Mouse (Mus musculus) embryonic facial prominence, embryonic 13.5 days (tissue): ENCODE results near the gene Pla2g3. TPM values are rescaled to one million over a fixed set of nuclear protein-coding genes. Genes with fewer than 3 reads are reported as not detected.
A peak's percentile ranks its signal among the peaks of the same experiment; 100 is the strongest.

Experiments used
- ATAC-seq: fragments of 200-750 bp; cut with Nextera tagmentation; 2 replicates; pipeline ENCODE4 v1.8.0; 2017; ENCODE audit warnings: low read depth; ENCODE audit not compliant: insufficient number of reproducible peaks, insufficient read depth, low FRiP score, low TSS enrichment
- H3K27ac ChIP-seq: fragments of 300-500 bp; sonication (generic); 2 replicates; pipeline ENCODE4 v1.5.1; 2015; ENCODE audit warnings: moderate library complexity, mild to moderate bottlenecking, inconsistent platforms
- H3K27me3 ChIP-seq: fragments of 300-500 bp; sonication (generic); 2 replicates; pipeline ENCODE4 v1.6.1; 2015; ENCODE audit warnings: mild to moderate bottlenecking, inconsistent platforms
- H3K36me3 ChIP-seq: fragments of 300-500 bp; sonication (generic); 2 replicates; pipeline ENCODE4 v1.6.1; 2015; ENCODE audit warnings: mild to moderate bottlenecking, inconsistent platforms
- H3K4me1 ChIP-seq: fragments of 300-500 bp; sonication (generic); 2 replicates; pipeline ENCODE4 v1.6.1; 2015; ENCODE audit warnings: inconsistent platforms
- H3K4me2 ChIP-seq: fragments of 300-500 bp; sonication (generic); 2 replicates; pipeline ENCODE4 v1.6.1; 2015; ENCODE audit warnings: moderate library complexity, mild to moderate bottlenecking, inconsistent platforms
- H3K4me3 ChIP-seq: fragments of 300-500 bp; sonication (generic); 2 replicates; pipeline ENCODE4 v1.5.1; 2015; ENCODE audit warnings: mild to moderate bottlenecking, inconsistent platforms
- H3K9ac ChIP-seq: fragments of 300-500 bp; sonication (generic); 2 replicates; pipeline ENCODE4 v1.6.1; 2015; ENCODE audit warnings: mild to moderate bottlenecking, inconsistent platforms
- H3K9me3 ChIP-seq: fragments of 300-500 bp; sonication (generic); 2 replicates; pipeline ENCODE4 v1.6.1; 2016; ENCODE audit warnings: inconsistent platforms
- WGBS: fragments of 180-500 bp; shearing (Covaris S2); methylation state at CpG from one replicate; pipeline ENCODE4 v1.1.7; 2015; ENCODE audit warnings: mixed read lengths; 5-methylcytosine and 5-hydroxymethylcytosine counted together
- polyA plus RNA-seq: library from polyadenylated mRNA; unstranded; fragments of >200 nt; fragmentation: Nextera tagmentation; extraction: Ambion mirVana; gene quantifications from 2 replicates; pipeline ENCODE4 v1.2.1, GENCODE M21; 2015

The Pla2g3 gene
- polyA plus RNA-seq, 1 experiment from 2014 or later, result 0.60 TPM

DNA sequence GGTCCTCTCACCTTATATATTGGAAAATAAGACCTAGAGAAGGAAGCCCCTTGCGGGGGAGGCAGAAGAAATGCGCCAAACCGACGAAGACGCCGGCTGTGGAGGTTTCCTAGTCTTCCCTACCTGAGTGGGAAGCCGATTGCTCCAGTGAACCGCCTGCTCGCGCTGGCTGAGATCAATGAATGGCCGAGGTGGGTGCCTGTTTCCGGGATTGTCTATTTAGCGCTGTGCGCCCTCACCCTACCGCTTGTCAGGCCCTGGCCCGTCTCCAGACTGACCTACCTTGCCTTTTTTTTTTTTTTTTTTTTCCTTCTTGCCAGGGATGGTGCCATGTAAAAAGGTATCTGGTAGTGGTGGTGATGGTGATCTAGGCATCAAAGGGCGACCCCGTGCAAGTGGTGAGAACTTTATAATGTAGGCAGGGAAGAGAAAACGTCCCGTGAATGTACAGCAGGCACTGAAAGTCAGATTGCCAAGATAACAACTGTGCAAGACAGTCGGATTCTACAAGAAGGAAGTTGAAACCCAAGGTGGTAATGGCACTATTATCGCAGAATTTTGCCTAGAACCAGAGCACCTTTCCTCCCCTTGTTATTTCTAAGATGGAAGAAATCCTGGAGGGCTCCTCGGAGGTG lies 52.5 kb downstream of the Pla2g3 start, which contains the start of gene Smtn:
TSS of gene Smtn (minus strand) at position 162 of the 635 bp plus-strand sequence.
- Histone ChIP-seq H3K36me3 (0 out of 2 replicates have a peak, but pooled peaks cover 4% of the 10 kb centered on the region), H3K4me1 (peaks cover 43% of the 10 kb centered on the region), H3K27me3 (no peaks in the 10 kb centered on the region), H3K4me2 (peak within 1 kb of the TSS; percentile 79), H3K4me3 (peak within 1 kb of the TSS; percentile 67), H3K9ac (peak within 1 kb of the TSS; percentile 82), H3K9me3 (no peaks in the 10 kb centered on the region), H3K27ac (no peak within 1 kb of the TSS)
- ATAC-seq, result no peak
- WGBS, result 95% methylated on average over 23 of the region's 23 CpGs

DNA sequence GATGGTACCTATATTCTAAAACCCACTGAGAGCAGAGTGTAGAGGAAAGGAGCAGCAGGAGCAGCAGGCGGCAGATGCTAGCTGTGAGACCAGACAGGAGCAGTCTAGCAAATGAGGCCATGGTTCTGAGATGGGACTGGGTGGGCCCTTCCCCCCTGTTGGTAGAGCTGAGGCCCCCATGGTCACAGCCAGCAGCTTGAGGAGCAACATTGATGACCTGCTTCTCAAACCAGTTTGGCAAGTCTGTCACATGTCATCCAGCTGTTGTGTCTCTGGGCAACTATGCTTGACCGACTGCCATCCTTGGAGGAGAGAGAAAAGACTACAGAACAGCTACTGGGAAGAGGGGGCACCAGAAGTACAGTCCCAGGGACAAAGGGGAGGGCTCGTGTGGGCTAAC lies 53.8 kb downstream of the Pla2g3 start:
- peaks cover 39% of the 10 kb centered on the region for H3K4me1 ChIP-seq
- no peak overlapping the region for H3K27ac ChIP-seq
- ATAC-seq, result no peak
- H3K36me3 ChIP-seq, result 0 out of 2 replicates have a peak, but pooled peaks cover 2% of the 10 kb centered on the region
- no peak overlapping the region for H3K4me3 ChIP-seq
- H3K4me2 ChIP-seq, result no peak overlapping the region
- H3K9ac ChIP-seq, result peak overlapping the region; percentile 22; the same call in 1 of the 2 replicates
- no peaks in the 10 kb centered on the region for H3K9me3 ChIP-seq
- H3K27me3 ChIP-seq, result no peaks in the 10 kb centered on the region
- WGBS, result 61% methylated on average over 3 of the region's 3 CpGs

DNA sequence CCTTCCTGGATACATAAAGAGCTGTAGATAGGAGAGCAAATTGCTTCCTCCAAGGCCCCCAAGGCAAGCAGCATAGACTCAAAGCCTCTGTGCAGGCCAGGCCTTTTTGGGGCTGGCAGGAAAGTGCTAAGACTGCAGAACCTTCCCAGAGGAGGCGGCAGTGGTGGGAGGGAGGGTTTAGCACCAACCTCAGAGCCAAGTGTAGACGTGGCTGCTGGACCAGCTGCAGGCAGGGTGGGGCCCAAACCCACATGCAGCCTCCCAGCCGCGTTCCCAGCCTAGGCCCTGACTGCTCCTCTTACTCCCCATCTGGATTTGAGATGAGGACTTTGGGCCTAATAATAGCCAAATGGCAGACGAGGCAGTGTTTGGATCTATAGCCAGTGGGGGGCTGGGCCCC lies 54.9 kb downstream of the Pla2g3 start:
- no peaks in the 10 kb centered on the region for H3K27me3 ChIP-seq

DNA sequence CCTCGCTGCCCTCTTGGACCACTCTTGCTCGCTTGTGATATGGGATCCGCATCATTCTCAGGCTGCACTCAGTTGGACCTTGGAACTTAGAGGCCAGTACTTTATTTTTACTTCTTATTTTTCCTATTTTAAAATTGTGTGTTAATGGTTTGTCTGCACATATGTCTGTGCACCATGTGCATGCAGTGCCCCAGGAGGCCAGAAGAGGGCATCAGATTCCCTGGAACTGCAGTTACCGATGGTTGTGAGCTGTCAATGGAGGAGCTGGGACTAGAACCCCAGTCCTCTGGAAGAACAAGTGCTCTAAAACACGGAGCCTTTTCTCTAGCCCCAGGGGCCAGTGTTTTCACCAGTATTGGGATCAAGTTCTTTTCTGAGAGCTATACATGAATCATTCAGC lies 56.3 kb downstream of the Pla2g3 start:
- H3K27me3 ChIP-seq, result no peaks in the 10 kb centered on the region
- WGBS, result 95% methylated on average over 5 of the region's 5 CpGs
- H3K4me2 ChIP-seq, result no peak overlapping the region
- H3K9me3 ChIP-seq, result no peaks in the 10 kb centered on the region
- no peak for ATAC-seq
- H3K9ac ChIP-seq, result no peak overlapping the region
- no peaks in the 10 kb centered on the region for H3K36me3 ChIP-seq
- no peak overlapping the region for H3K27ac ChIP-seq
- H3K4me3 ChIP-seq, result no peak overlapping the region
- peaks cover 21% of the 10 kb centered on the region for H3K4me1 ChIP-seq

More for the DNA sequence above, 54.9 kb downstream of the Pla2g3 start:
- peaks cover 29% of the 10 kb centered on the region for H3K4me1 ChIP-seq
- H3K9me3 ChIP-seq, result no peaks in the 10 kb centered on the region
- H3K4me2 ChIP-seq, result no peak overlapping the region
- WGBS, result 39% methylated on average over 5 of the region's 5 CpGs
- H3K4me3 ChIP-seq, result no peak overlapping the region
- no peak for ATAC-seq
- peak overlapping the region; percentile 69 for H3K27ac ChIP-seq
- H3K36me3 ChIP-seq, result no peaks in the 10 kb centered on the region
- 0 out of 2 replicates have a peak overlapping the region, but pooled peaks have one; percentile 37 for H3K9ac ChIP-seq

DNA sequence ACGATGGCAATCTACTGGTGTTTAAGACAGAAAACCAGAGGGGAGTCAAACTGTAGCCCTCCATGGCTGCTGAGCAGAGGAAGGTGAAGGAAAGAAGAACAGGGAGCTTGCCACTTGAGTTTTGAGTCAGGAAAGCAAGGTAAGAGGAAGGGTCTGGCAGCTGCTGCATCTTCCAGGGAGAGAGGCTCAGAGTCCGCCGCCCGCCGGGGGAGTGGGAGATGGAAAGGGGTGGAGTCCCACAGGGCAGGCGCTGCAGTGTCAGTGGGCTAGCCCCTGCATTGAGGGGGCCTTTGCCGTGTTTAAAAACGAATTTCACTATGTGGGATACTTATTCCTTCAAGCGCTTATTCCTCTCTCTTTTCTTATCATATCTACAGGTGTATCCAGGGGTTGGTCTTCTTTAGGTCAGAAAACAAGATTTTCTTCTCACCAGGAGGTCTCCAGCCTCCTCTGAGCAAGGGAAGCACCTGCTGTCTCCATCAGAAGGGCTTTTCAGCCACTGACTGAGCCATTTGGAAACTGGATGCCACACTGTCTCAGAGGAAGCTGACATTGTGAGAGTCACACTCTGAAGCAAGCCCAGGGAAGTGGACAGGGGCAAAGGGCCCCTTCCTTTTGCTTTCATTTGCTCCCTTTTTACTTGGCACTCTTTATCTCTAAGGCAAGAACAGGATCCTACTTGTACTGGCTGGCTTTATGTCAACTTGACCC lies 57.6 kb downstream of the Pla2g3 start:
- ATAC-seq, result no peak
- Histone ChIP-seq H3K4me1 (peaks cover 26% of the 10 kb centered on the region), H3K36me3 (no peaks in the 10 kb centered on the region), H3K27ac (no peak overlapping the region; the same call in 1 of the 2 replicates), H3K27me3 (no peaks in the 10 kb centered on the region), H3K4me3 (no peak overlapping the region), H3K9me3 (no peaks in the 10 kb centered on the region), H3K9ac (no peak overlapping the region), H3K4me2 (no peak overlapping the region)
- WGBS, result 15% methylated on average over 9 of the region's 9 CpGs

DNA sequence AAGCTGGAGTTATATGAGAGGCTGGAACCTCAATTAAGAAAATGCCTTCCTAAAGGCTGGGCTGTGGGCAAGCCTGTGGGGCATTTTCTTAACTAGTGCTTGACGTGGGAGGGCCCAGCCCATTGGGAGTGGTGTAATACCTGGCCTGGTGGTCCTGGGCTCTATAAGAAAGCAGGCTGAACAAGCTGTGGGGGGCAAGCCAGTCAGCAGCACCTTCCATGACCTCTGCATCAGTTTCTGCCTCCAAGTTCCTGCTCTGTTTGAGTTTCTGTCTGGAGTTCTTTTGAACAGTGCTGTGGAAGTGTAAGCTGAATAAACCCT lies 58.1 kb downstream of the Pla2g3 start:
- no peak; the same call in 1 of the 2 replicates for ATAC-seq
- 13% methylated on average over 1 of the region's 1 CpGs for WGBS

GRCm38 (mm10) chr11:3547047-3547446 lies 59.0 kb downstream of the Pla2g3 start:
- H3K4me3 ChIP-seq, result no peak overlapping the region
- H3K4me2 ChIP-seq, result no peak overlapping the region
- no peaks in the 10 kb centered on the region for H3K9me3 ChIP-seq
- no peak overlapping the region for H3K9ac ChIP-seq
- no peaks in the 10 kb centered on the region for H3K27me3 ChIP-seq
- ATAC-seq, result no peak
- H3K27ac ChIP-seq, result no peak overlapping the region
- peaks cover 26% of the 10 kb centered on the region for H3K4me1 ChIP-seq
- WGBS, result 72% methylated on average over 2 of the region's 2 CpGs
- H3K36me3 ChIP-seq, result no peaks in the 10 kb centered on the region

More for the DNA sequence above, 58.1 kb downstream of the Pla2g3 start:
- Histone ChIP-seq H3K27me3 (no peaks in the 10 kb centered on the region), H3K4me3 (no peak overlapping the region), H3K9ac (no peak overlapping the region), H3K4me2 (no peak overlapping the region), H3K36me3 (no peaks in the 10 kb centered on the region), H3K27ac (no peak overlapping the region; the same call in 1 of the 2 replicates), H3K4me1 (peaks cover 26% of the 10 kb centered on the region), H3K9me3 (no peaks in the 10 kb centered on the region)

DNA sequence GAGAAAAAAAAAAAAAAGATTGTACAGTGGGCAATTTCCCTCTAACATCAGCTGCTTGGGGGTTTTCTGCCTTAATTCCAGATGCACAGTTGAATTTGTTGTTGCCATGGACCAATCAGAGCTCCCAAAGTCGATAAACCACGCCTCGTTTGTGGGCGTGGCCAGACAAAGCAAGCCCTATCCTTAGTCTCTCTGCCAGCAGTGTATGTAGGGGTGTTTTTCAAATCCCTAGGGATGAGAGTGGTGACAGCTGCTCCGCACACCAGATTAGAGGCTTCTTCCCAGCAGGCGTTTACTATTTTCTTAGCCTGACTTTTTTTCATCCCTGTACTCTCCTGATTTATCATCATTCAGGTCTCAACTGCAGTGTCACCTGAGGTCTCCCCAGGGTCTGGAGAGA lies 59.9 kb downstream of the Pla2g3 start:
- no peaks in the 10 kb centered on the region for H3K36me3 ChIP-seq
- ATAC-seq, result 0 out of 2 replicates have a peak, but pooled peaks have one; percentile 48
- peaks cover 21% of the 10 kb centered on the region for H3K4me1 ChIP-seq
- H3K4me2 ChIP-seq, result no peak overlapping the region
- no peak overlapping the region for H3K4me3 ChIP-seq
- no peaks in the 10 kb centered on the region for H3K27me3 ChIP-seq
- no peak overlapping the region for H3K9ac ChIP-seq
- WGBS, result 51% methylated on average over 6 of the region's 6 CpGs
- H3K9me3 ChIP-seq, result no peaks in the 10 kb centered on the region
- H3K27ac ChIP-seq, result no peak overlapping the region

GRCm38 (mm10) chr11:3548564-3549295 lies 60.6 kb downstream of the Pla2g3 start:
- no peak overlapping the region for H3K27ac ChIP-seq
- no peak overlapping the region for H3K4me3 ChIP-seq
- H3K36me3 ChIP-seq, result no peaks in the 10 kb centered on the region
- no peak overlapping the region for H3K4me2 ChIP-seq
- no peaks in the 10 kb centered on the region for H3K27me3 ChIP-seq
- H3K4me1 ChIP-seq, result peaks cover 17% of the 10 kb centered on the region
- no peak overlapping the region for H3K9ac ChIP-seq
- no peak for ATAC-seq
- H3K9me3 ChIP-seq, result no peaks in the 10 kb centered on the region
- 64% methylated on average over 3 of the region's 3 CpGs for WGBS
